In genomic region chr2:130728906-130729585, GRCm38 (mm10) we compare ENCODE assay signal across 26 mouse cellular contexts. TPM values are rescaled to one million over a fixed set of nuclear protein-coding genes. Genes with fewer than 3 reads are reported as not detected.
A peak's percentile ranks its signal among the peaks of the same experiment; 100 is the strongest.
DNase-seq lines count a peak whose midpoint lies in the region; ATAC-seq and TF ChIP-seq lines count a peak whose summit lies in the region.
"Had no signal": no experiment of that assay in that cellular context is flagged by ENCODE, and none has a peak within 500 bp of the region (broad histone marks: within the 10 kb centered on the region; RNA-seq: fewer than 3 reads in every experiment).

No protein-coding gene starts in this region.

- no peaks in the 10 kb centered on the region for H3K9me3 ChIP-seq in intestine, postnatal 0 days (ENCODE audit: control insufficient read depth)
- no peaks in the 10 kb centered on the region for H3K9me3 ChIP-seq in intestine, embryonic 15.5 days
- H3K9me3 ChIP-seq: embryonic facial prominence, embryonic 15.5 days; hindbrain, embryonic 15.5 days; kidney, embryonic 15.5 days; limb, embryonic 10.5 days; midbrain, embryonic 10.5 days had no signal

- H3K27me3 ChIP-seq in intestine, postnatal 0 days (replicated peaks; ENCODE audit: control insufficient read depth, insufficient read depth, low read length) = no peaks in the 10 kb centered on the region
- no peaks in the 10 kb centered on the region for H3K27me3 ChIP-seq in intestine, embryonic 15.5 days (replicated peaks)
- H3K27me3 ChIP-seq: embryonic facial prominence, embryonic 15.5 days; heart, embryonic 13.5 days; hindbrain, embryonic 15.5 days; kidney, embryonic 15.5 days had no signal

- TF ChIP-seq CTCF in intestine, postnatal 0 days (IDR thresholded peaks at IDR 0.05; ENCODE audit: low read depth) = peak; percentile 14; the same call in 1 of the 2 replicates

- H3K4me3 ChIP-seq in intestine, postnatal 0 days (ENCODE audit: low read depth, low read length) = no peak overlapping the region
- no peak overlapping the region for H3K4me3 ChIP-seq in intestine, embryonic 15.5 days (replicated peaks)
- H3K4me3 ChIP-seq in brown adipose tissue, adult 24 weeks (ENCODE audit: insufficient read depth, low read depth, low read length) = no peak overlapping the region
- H3K4me3 ChIP-seq: embryonic facial prominence, embryonic 15.5 days; heart, adult 2 months; heart, embryonic 13.5 days; hindbrain, embryonic 15.5 days; kidney, embryonic 15.5 days; limb, embryonic 10.5 days; midbrain, embryonic 10.5 days; myocyte had no signal

- ATAC-seq in intestine, postnatal 0 days = no peak
- no peak for ATAC-seq in intestine, embryonic 15.5 days
- ATAC-seq: forebrain, embryonic 14.5 days; intestine, embryonic 16.5 days; midbrain, embryonic 16.5 days had no signal

- H3K4me2 ChIP-seq in intestine, postnatal 0 days (replicated peaks; ENCODE audit: low read depth) = no peak overlapping the region
- no peak overlapping the region for H3K4me2 ChIP-seq in intestine, embryonic 15.5 days (replicated peaks)
- H3K4me2 ChIP-seq: embryonic facial prominence, embryonic 15.5 days; heart, embryonic 13.5 days; hindbrain, embryonic 15.5 days; kidney, embryonic 15.5 days had no signal

- no peak overlapping the region for H3K27ac ChIP-seq in intestine, postnatal 0 days (ENCODE audit: low read depth, low read length)
- no peak overlapping the region for H3K27ac ChIP-seq in intestine, embryonic 15.5 days
- peak overlapping the region; percentile 59 for H3K27ac ChIP-seq in brown adipose tissue, adult 24 weeks (replicated peaks; ENCODE audit: low read depth, low read length)
- H3K27ac ChIP-seq: embryonic facial prominence, embryonic 15.5 days; heart, adult 2 months; heart, embryonic 13.5 days; hindbrain, embryonic 15.5 days; kidney, embryonic 15.5 days; limb, embryonic 10.5 days; midbrain, embryonic 10.5 days had no signal

- 92% methylated on average over 2 of the region's 2 CpGs for WGBS in intestine, postnatal 0 days
- 93% methylated on average over 2 of the region's 2 CpGs for WGBS in intestine, embryonic 15.5 days

- DNase-seq in lung, postnatal 10 days = peak; percentile 22
- DNase-seq in lung, postnatal 25 days (ENCODE audit: low spot score) = no peak
- DNase-seq in NIH3T3 (ENCODE audit: low read depth) = peak; percentile 26
- DNase-seq in testis, postnatal 14 days (ENCODE audit: low spot score) = no peak
- no peak for DNase-seq in right cerebral cortex, postnatal 25 days
- DNase-seq: adrenal gland, adult 2 months; cerebellum, adult 8-10 months; gastrocnemius, postnatal 25 days; heart, adult 2 months; heart, postnatal 36 days; kidney, postnatal 4 days; liver; thymus, postnatal 25 days had no signal

- peaks cover 82% of the 10 kb centered on the region for H3K36me3 ChIP-seq in intestine, postnatal 0 days (ENCODE audit: control insufficient read depth, insufficient read depth)
- peaks cover 44% of the 10 kb centered on the region for H3K36me3 ChIP-seq in intestine, embryonic 15.5 days

- H3K4me1 ChIP-seq in intestine, postnatal 0 days (replicated peaks; ENCODE audit: control insufficient read depth, insufficient read depth, low read length) = no peaks in the 10 kb centered on the region
- H3K4me1 ChIP-seq in intestine, embryonic 15.5 days (replicated peaks) = no peaks in the 10 kb centered on the region
- H3K4me1 ChIP-seq in brown adipose tissue, adult 24 weeks (ENCODE audit: control insufficient read depth, insufficient read depth, insufficient read length, low read length) = peaks cover 18% of the 10 kb centered on the region
- H3K4me1 ChIP-seq: embryonic facial prominence, embryonic 15.5 days; heart, embryonic 13.5 days; hindbrain, embryonic 15.5 days; kidney, embryonic 15.5 days; limb, embryonic 10.5 days; midbrain, embryonic 10.5 days had no signal

- H3K9ac ChIP-seq in intestine, postnatal 0 days (ENCODE audit: low read depth, low read length) = no peak overlapping the region
- H3K9ac ChIP-seq in intestine, embryonic 15.5 days = no peak overlapping the region
- H3K9ac ChIP-seq: embryonic facial prominence, embryonic 15.5 days; heart, embryonic 13.5 days; hindbrain, embryonic 15.5 days; kidney, embryonic 15.5 days had no signal

RNA-seq across cellular contexts. Expression of gene Slc4a11, which starts 31.7 kb away (rescaled TPM):
- 0.14 TPM in 1 of 2 replicates, not detected in the other for polyA plus RNA-seq in intestine, postnatal 0 days (2015; fragmentation: Nextera tagmentation; extraction: Ambion mirVana)
- polyA plus RNA-seq in intestine, embryonic 15.5 days (2015; fragmentation: Nextera tagmentation; extraction: Ambion mirVana) = 0.13 and 0.21 TPM in 2 replicates
- not detected in 2 replicates for polyA plus RNA-seq in brown adipose tissue, adult 24 weeks (2012; ENCODE audit: insufficient read depth, insufficient read length, missing spikeins)

Comparison
In these comparisons a context has a peak if more than half of its experiments do, and no peak if none do; other contexts are left out.
1. DNase-seq: peak in lung, postnatal 10 days (single experiment) and NIH3T3 (single experiment); none in lung, postnatal 25 days (single experiment), testis, postnatal 14 days (single experiment) and right cerebral cortex, postnatal 25 days (single experiment).